Mouse (Mus musculus): Measurements from ENCODE around the gene Tubd1.

GRCm38 (mm10) chr11:86606621-86607339 lies 62.0 kb downstream of the Tubd1 start:
- TF ChIP-seq EP300 (IDR thresholded peaks at IDR 0.05; ENCODE audit: low read depth) (no peak), CTCF (IDR thresholded peaks at IDR 0.05; ENCODE audit: low read depth) (no peak)

Measured in heart, postnatal 0 days (tissue).